ENCODE assay signal across 26 mouse cellular contexts in genomic region chr19:30003621-30004020, GRCm38 (mm10). TPM values are rescaled to one million over a fixed set of nuclear protein-coding genes. Genes with fewer than 3 reads are reported as not detected.
DNase-seq lines count a peak whose midpoint lies in the region; TF ChIP-seq lines count a peak whose summit lies in the region.
"Had no signal": no experiment of that assay in that cellular context is flagged by ENCODE, and none has a peak within 500 bp of the region (broad histone marks: within the 10 kb centered on the region; RNA-seq: fewer than 3 reads in every experiment).

Trpd52l3 (plus strand) TSS chr19:30003790.

- H3K27me3 ChIP-seq in testis, adult 2 months (ENCODE audit: control insufficient read depth, insufficient read depth, low read length) = no peaks in the 10 kb centered on the region
- H3K27me3 ChIP-seq: CH12.LX had no signal

- H3K27ac ChIP-seq in testis, adult 2 months (ENCODE audit: control insufficient read depth, insufficient read depth, low read depth, low read length) = peak within 1 kb of the TSS; percentile 56; the same call in 1 of the 2 replicates

- H3K36me3 ChIP-seq in testis, adult 2 months (ENCODE audit: control insufficient read depth, insufficient read depth, low read length) = no peaks in the 10 kb centered on the region
- H3K36me3 ChIP-seq: G1E had no signal

- peak; percentile 88 for DNase-seq in heart, adult 11 months
- no peak for DNase-seq in heart, postnatal 14 days
- DNase-seq in testis, postnatal 10 days (ENCODE audit: low spot score) = no peak
- DNase-seq in testis, postnatal 14 days (ENCODE audit: low spot score) = peak; percentile 67
- no peak for DNase-seq in adrenal gland, postnatal 4 days (ENCODE audit: low spot score in 2 of 2)
- DNase-seq: adrenal gland, adult 2 months; adrenal gland, adult 8-10 months; adrenal gland, postnatal 10 days; adrenal gland, postnatal 14 days; adrenal gland, postnatal 25 days; adrenal gland, postnatal 36 days; B cell, adult 2 months; cerebellum, adult 11 months; cerebellum, adult 11-12 months; cerebellum, adult 18-20 months; cerebellum, adult 2 months had no signal

- no peak for TF ChIP-seq CTCF in testis, adult 2 months (IDR thresholded peaks at IDR 0.05; ENCODE audit: control insufficient read depth, insufficient read depth, insufficient replicate concordance, low read depth, low read length)

- peaks cover 4% of the 10 kb centered on the region for H3K4me1 ChIP-seq in testis, adult 2 months (ENCODE audit: control insufficient read depth, insufficient read depth, low read length)

- intact Hi-C loops in heart, postnatal 14 days (cut with DNase I) = no loop called here

- peak; percentile 63; the same call in 1 of the 2 replicates for TF ChIP-seq POLR2A in testis, adult 2 months (IDR thresholded peaks at IDR 0.05; ENCODE audit: control insufficient read depth, low read depth, low read length)

- H3K4me3 ChIP-seq in testis, adult 2 months (ENCODE audit: control insufficient read depth, low read depth, low read length) = peak within 1 kb of the TSS; percentile 93

RNA-seq across cellular contexts. Expression of gene Trpd52l3, which starts in this region (rescaled TPM):
- not detected for total RNA-seq in heart, postnatal 14 days (2021)
- polyA plus RNA-seq in testis, adult 2 months (2012; rRNA removed) = 48.5 and 55.1 TPM in 2 replicates
- not detected for total RNA-seq in adrenal gland, postnatal 4 days (2021)
- total RNA-seq: adrenal gland, adult 18-20 months; adrenal gland, adult 2 months; adrenal gland, adult 8-10 months; adrenal gland, postnatal 10 days; adrenal gland, postnatal 14 days; adrenal gland, postnatal 25 days; adrenal gland, postnatal 36 days; CH12.LX; MEL had no signal
- polyA plus RNA-seq: activated CD4-positive, CD25-positive, alpha-beta regulatory T cell, adult 4 months; adrenal gland, adult 2 months; brain, embryonic 14.5 days; C2C12; CD4-positive, CD25-positive, alpha-beta regulatory T cell, adult 4 months; cerebellum, adult 2 months; G1E; Patski had no signal

Comparison
In these comparisons a context has a peak if more than half of its experiments do, and no peak if none do; other contexts are left out.
1. DNase-seq: peak in heart, adult 11 months (single experiment) and testis, postnatal 14 days (single experiment); none in heart, postnatal 14 days (0 of 2), testis, postnatal 10 days (single experiment) and adrenal gland, postnatal 4 days (0 of 2).